In the genomic region with DNA sequence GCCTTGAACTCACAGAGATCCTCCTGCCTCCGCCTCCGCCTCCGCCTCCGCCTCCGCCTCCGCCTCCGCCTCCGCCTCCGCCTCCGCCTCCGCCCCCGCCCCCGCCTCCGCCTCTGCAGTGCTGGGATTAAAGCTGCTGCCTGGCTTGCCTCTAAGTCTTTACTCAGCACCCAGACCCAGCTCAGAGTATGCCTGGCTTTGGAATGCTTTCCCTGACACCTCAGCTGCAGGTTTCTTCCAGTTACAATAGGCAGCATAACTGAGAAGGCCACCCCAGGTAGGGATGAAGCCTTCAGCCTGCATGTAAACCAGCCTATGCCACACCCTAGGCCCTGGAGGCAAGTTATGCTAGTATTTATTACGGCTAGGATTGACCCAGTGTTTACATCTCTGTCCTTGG, we compare ENCODE assay signal across 21 mouse cellular contexts. TPM values are rescaled to one million over a fixed set of nuclear protein-coding genes. Genes with fewer than 3 reads are reported as not detected.
DNase-seq lines count a peak whose midpoint lies in the region; ATAC-seq and TF ChIP-seq lines count a peak whose summit lies in the region.
"Had no signal": no experiment of that assay in that cellular context is flagged by ENCODE, and none has a peak within 500 bp of the region (broad histone marks: within the 10 kb centered on the region; RNA-seq: fewer than 3 reads in every experiment).

No protein-coding gene starts in this region.

- no peak for ATAC-seq in megakaryocyte, adult 5-6 weeks (ENCODE audit: poor library complexity, severe bottlenecking)
- ATAC-seq in liver, embryonic 11.5 days (replicated peaks; ENCODE audit: low FRiP score): peak; percentile 11
- ATAC-seq: activated CD4-positive, CD25-positive, alpha-beta regulatory T cell, adult 4 months; forebrain, embryonic 16.5 days; hindbrain, embryonic 16.5 days had no signal

- peak; percentile 76 for DNase-seq in heart, adult 11 months
- DNase-seq in heart, postnatal 14 days: no peak
- peak; percentile 71 for DNase-seq in R1 (ENCODE audit: low read depth, low spot score)
- DNase-seq in liver, embryonic 11.5 days (ENCODE audit: low spot score): no peak
- no peak for DNase-seq in layer of hippocampus, postnatal 36 days
- DNase-seq in kidney, adult 2 months: no peak
- DNase-seq: adrenal gland, postnatal 14 days; cerebellum, adult 11-12 months; cerebellum, adult 9-11 months; gastrocnemius, postnatal 10 days; heart, postnatal 36 days had no signal

- intact Hi-C loops in heart, postnatal 14 days (cut with DNase I): no loop called here

- peak overlapping the region; percentile 84 for H3K4me3 ChIP-seq in megakaryocyte, embryonic 14.5 days (replicated peaks)
- no peak overlapping the region for H3K4me3 ChIP-seq in liver, embryonic 11.5 days (ENCODE audit: low read depth, low read length)
- no peak overlapping the region for H3K4me3 ChIP-seq in kidney, adult 2 months (ENCODE audit: insufficient read depth, low read depth, low read length)
- H3K4me3 ChIP-seq: embryonic facial prominence, embryonic 15.5 days; erythroblast, embryonic 14.5 days; heart, embryonic 12.5 days; hindbrain, embryonic 12.5 days had no signal

- H3K36me3 ChIP-seq in megakaryocyte, embryonic 14.5 days (replicated peaks; ENCODE audit: low read length): peaks cover 96% of the 10 kb centered on the region
- no peaks in the 10 kb centered on the region for H3K36me3 ChIP-seq in liver, embryonic 11.5 days (ENCODE audit: control insufficient read depth, insufficient read depth, low read length)
- H3K36me3 ChIP-seq in kidney, adult 2 months (ENCODE audit: control insufficient read depth, insufficient read depth, low read length): no peaks in the 10 kb centered on the region
- H3K36me3 ChIP-seq: embryonic facial prominence, embryonic 15.5 days; G1E; heart, embryonic 12.5 days; hindbrain, embryonic 12.5 days had no signal

- no peak overlapping the region for H3K4me2 ChIP-seq in liver, embryonic 11.5 days
- H3K4me2 ChIP-seq: embryonic facial prominence, embryonic 15.5 days; heart, embryonic 12.5 days; hindbrain, embryonic 12.5 days had no signal

- peaks cover 100% of the 10 kb centered on the region for H3K4me1 ChIP-seq in megakaryocyte, embryonic 14.5 days
- peaks cover 2% of the 10 kb centered on the region; the same call in 1 of the 2 replicates for H3K4me1 ChIP-seq in liver, embryonic 11.5 days (replicated peaks; ENCODE audit: control insufficient read depth, insufficient read depth, low read length)
- H3K4me1 ChIP-seq in kidney, adult 2 months (ENCODE audit: control insufficient read depth, insufficient read depth, low read length): no peaks in the 10 kb centered on the region
- H3K4me1 ChIP-seq: heart, embryonic 12.5 days had no signal

- WGBS in liver, embryonic 11.5 days: 88% methylated on average over 15 of the region's 15 CpGs
- 98% methylated on average over 15 of the region's 15 CpGs for WGBS in kidney, adult 2 months

- TF ChIP-seq CTCF in kidney, adult 2 months (conservative IDR thresholded peaks at IDR 0.05; ENCODE audit: insufficient read depth, insufficient read length, low read depth, low read length): no peak

- no peaks in the 10 kb centered on the region for H3K27me3 ChIP-seq in megakaryocyte, embryonic 14.5 days (replicated peaks)
- no peaks in the 10 kb centered on the region for H3K27me3 ChIP-seq in liver, embryonic 11.5 days (replicated peaks; ENCODE audit: control insufficient read depth, insufficient read depth, low read length)
- no peaks in the 10 kb centered on the region for H3K27me3 ChIP-seq in kidney, adult 2 months (replicated peaks; ENCODE audit: control insufficient read depth, insufficient read depth, low read length)
- H3K27me3 ChIP-seq: embryonic facial prominence, embryonic 15.5 days; hindbrain, embryonic 12.5 days had no signal

- no peaks in the 10 kb centered on the region for H3K9me3 ChIP-seq in megakaryocyte, embryonic 14.5 days
- H3K9me3 ChIP-seq in liver, embryonic 11.5 days (ENCODE audit: control insufficient read depth, low read length): no peaks in the 10 kb centered on the region
- H3K9me3 ChIP-seq: embryonic facial prominence, embryonic 15.5 days; heart, embryonic 12.5 days; hindbrain, embryonic 12.5 days had no signal

- H3K27ac ChIP-seq in liver, embryonic 11.5 days (ENCODE audit: low read depth, low read length): no peak overlapping the region
- no peak overlapping the region for H3K27ac ChIP-seq in kidney, adult 2 months (ENCODE audit: insufficient read depth, low read depth, low read length)
- H3K27ac ChIP-seq: embryonic facial prominence, embryonic 15.5 days; hindbrain, embryonic 12.5 days had no signal

- TF ChIP-seq POLR2A in kidney, adult 2 months (IDR thresholded peaks at IDR 0.05; ENCODE audit: low read depth, low read length): no peak

- H3K9ac ChIP-seq in liver, embryonic 11.5 days (ENCODE audit: low read depth, low read length): no peak overlapping the region
- H3K9ac ChIP-seq: embryonic facial prominence, embryonic 15.5 days; heart, embryonic 12.5 days; hindbrain, embryonic 12.5 days had no signal

RNA-seq across cellular contexts. Expression of a gene that starts 37.7 kb away (rescaled TPM):
- total RNA-seq in heart, postnatal 14 days (2021): 100 to 1,000 TPM in 1 of 2 experiments, 10 to 100 TPM in 1; 88.1 to 110 TPM
- polyA plus RNA-seq in megakaryocyte, embryonic 14.5 days (2012; ENCODE audit: insufficient read depth, low replicate concordance): 331 and 373 TPM in 2 replicates
- 0.18 and 1.6 TPM in 2 replicates for total RNA-seq in megakaryocyte, adult 5-6 weeks (2015)
- total RNA-seq in megakaryocyte, adult 5-6 weeks (2017): 0.26 and 0.49 TPM in 2 replicates
- polyA plus RNA-seq in liver, embryonic 11.5 days (2014; fragmentation: Nextera tagmentation; extraction: Ambion mirVana): 25.3 and 32.4 TPM in 2 replicates
- total RNA-seq in layer of hippocampus, postnatal 36 days (2021): 10 to 100 TPM; 12.2 to 13.1 TPM
- polyA plus RNA-seq in kidney, adult 2 months (2012; rRNA removed): 14.6 and 16.8 TPM in 2 replicates

Comparison
In these comparisons a context has a peak if more than half of its experiments do, and no peak if none do; other contexts are left out.
1. DNase-seq: peak in heart, adult 11 months (single experiment) and R1 (single experiment); none in heart, postnatal 14 days (0 of 2), liver, embryonic 11.5 days (single experiment), layer of hippocampus, postnatal 36 days (0 of 2) and kidney, adult 2 months (single experiment).
2. RNA of a gene that starts 37.7 kb away (total RNA-seq): 88.1 to 110 TPM in heart, postnatal 14 days and 12.2 to 13.1 TPM in layer of hippocampus, postnatal 36 days; 0.18 to 1.6 TPM in megakaryocyte, adult 5-6 weeks; every median in the first group is over 4 times any median in the second.